Mouse (Mus musculus): ENCODE measurements around the gene Srsf1. TPM values are rescaled to one million over a fixed set of nuclear protein-coding genes. Genes with fewer than 3 reads are reported as not detected.
"Not testable (repeated sequence)": the region's sequence is repeated elsewhere in the genome, so short reads cannot be mapped to it uniquely, and the experiment has no call there.

Srsf1 gene
- polyA plus RNA-seq, 1 experiment from 2014 or later, result 113 TPM

GRCm38 (mm10) chr11:88044314-88044713 is 2.9 kb upstream of the Srsf1 start:
- H3K27ac ChIP-seq (replicated peaks), result no peak overlapping the region
- no peaks in the 10 kb centered on the region for H3K27me3 ChIP-seq
- H3K4me2 ChIP-seq, result no peak overlapping the region
- peaks cover 4% of the 10 kb centered on the region for H3K36me3 ChIP-seq (replicated peaks)
- H3K4me1 ChIP-seq (replicated peaks), result peaks cover 20% of the 10 kb centered on the region
- H3K9me3 ChIP-seq (replicated peaks), result no peaks in the 10 kb centered on the region
- ATAC-seq (ENCODE audit: insufficient read depth), result no peak
- H3K4me3 ChIP-seq (replicated peaks), result no peak overlapping the region
- no peak overlapping the region for H3K9ac ChIP-seq

GRCm38 (mm10) chr11:88045159-88045558 is 2.0 kb upstream of the Srsf1 start:
- Histone ChIP-seq H3K4me2 (peak overlapping the region; percentile 75), H3K36me3 (replicated peaks) (peaks cover 12% of the 10 kb centered on the region), H3K27ac (replicated peaks) (peak overlapping the region; percentile 100), H3K4me1 (replicated peaks) (peaks cover 27% of the 10 kb centered on the region)
- H3K27me3 ChIP-seq; H3K9ac ChIP-seq; H3K4me3 ChIP-seq (replicated peaks); ATAC-seq (ENCODE audit: insufficient read depth); H3K9me3 ChIP-seq (replicated peaks): not testable (repeated sequence)
- 87% methylated on average over 3 of the region's 3 CpGs for WGBS (ENCODE audit: insufficient replicate concordance)

- H3K9ac ChIP-seq, result peak overlapping the region; percentile 70
- 48% methylated on average over 4 of the region's 4 CpGs for WGBS (ENCODE audit: insufficient replicate concordance)
- H3K4me2 ChIP-seq, result peak overlapping the region; percentile 75
- peak; percentile 38 for ATAC-seq (ENCODE audit: insufficient read depth)
- peak overlapping the region; percentile 100 for H3K27ac ChIP-seq (replicated peaks)
- peaks cover 31% of the 10 kb centered on the region for H3K4me1 ChIP-seq (replicated peaks)
- H3K4me3 ChIP-seq (replicated peaks), result peak overlapping the region; percentile 100
- peaks cover 20% of the 10 kb centered on the region for H3K36me3 ChIP-seq (replicated peaks)
- H3K9me3 ChIP-seq (replicated peaks), result no peaks in the 10 kb centered on the region
- no peaks in the 10 kb centered on the region for H3K27me3 ChIP-seq
Measured at GRCm38 (mm10) chr11:88045878-88046277, 1.3 kb upstream of the Srsf1 start.

- H3K27ac ChIP-seq (replicated peaks), result peak overlapping the region; percentile 100
- WGBS (ENCODE audit: insufficient replicate concordance), result 31% methylated on average over 17 of the region's 17 CpGs
- H3K9ac ChIP-seq, result peak overlapping the region; percentile 70
- no peaks in the 10 kb centered on the region for H3K27me3 ChIP-seq
- H3K4me3 ChIP-seq (replicated peaks), result peak overlapping the region; percentile 100
- peaks cover 23% of the 10 kb centered on the region for H3K36me3 ChIP-seq (replicated peaks)
- no peak for ATAC-seq (ENCODE audit: insufficient read depth)
- peaks cover 34% of the 10 kb centered on the region for H3K4me1 ChIP-seq (replicated peaks)
- no peaks in the 10 kb centered on the region for H3K9me3 ChIP-seq (replicated peaks)
- peak overlapping the region; percentile 75 for H3K4me2 ChIP-seq
Measured at GRCm38 (mm10) chr11:88046323-88046937, 743 bp upstream of the Srsf1 start.

- Histone ChIP-seq H3K9me3 (replicated peaks) (no peaks in the 10 kb centered on the region), H3K4me3 (replicated peaks) (peak overlapping the region; percentile 100), H3K27ac (replicated peaks) (peak overlapping the region; percentile 100), H3K4me1 (replicated peaks) (peaks cover 39% of the 10 kb centered on the region), H3K27me3 (no peaks in the 10 kb centered on the region), H3K36me3 (replicated peaks) (peaks cover 35% of the 10 kb centered on the region), H3K9ac (peak overlapping the region; percentile 100), H3K4me2 (peak overlapping the region; percentile 75)
- ATAC-seq (ENCODE audit: insufficient read depth), result peak; percentile 39
- under 1% methylated on average over 69 of the region's 76 CpGs for WGBS (ENCODE audit: insufficient replicate concordance)
Measured at GRCm38 (mm10) chr11:88047871-88048531, 828 bp downstream of the Srsf1 start.

- Histone ChIP-seq H3K27me3 (no peaks in the 10 kb centered on the region), H3K4me2 (peak overlapping the region; percentile 75), H3K9ac (peak overlapping the region; percentile 100), H3K36me3 (replicated peaks) (peaks cover 42% of the 10 kb centered on the region), H3K27ac (replicated peaks) (peak overlapping the region; percentile 100), H3K4me3 (replicated peaks) (peak overlapping the region; percentile 100), H3K4me1 (replicated peaks) (peaks cover 39% of the 10 kb centered on the region), H3K9me3 (replicated peaks) (no peaks in the 10 kb centered on the region)
- no peak for ATAC-seq (ENCODE audit: insufficient read depth)
- 13% methylated on average over 26 of the region's 26 CpGs for WGBS (ENCODE audit: insufficient replicate concordance)
Measured at GRCm38 (mm10) chr11:88048961-88049670, 1.9 kb downstream of the Srsf1 start.

GRCm38 (mm10) chr11:88049732-88050131 is 2.6 kb downstream of the Srsf1 start:
- H3K4me1 ChIP-seq (replicated peaks), result peaks cover 43% of the 10 kb centered on the region
- H3K36me3 ChIP-seq (replicated peaks), result peaks cover 47% of the 10 kb centered on the region
- peak overlapping the region; percentile 100 for H3K4me3 ChIP-seq (replicated peaks)
- no peaks in the 10 kb centered on the region for H3K9me3 ChIP-seq (replicated peaks)
- peak overlapping the region; percentile 100; the same call in 1 of the 2 replicates for H3K9ac ChIP-seq
- H3K27me3 ChIP-seq, result no peaks in the 10 kb centered on the region
- H3K4me2 ChIP-seq, result peak overlapping the region; percentile 75
- peak overlapping the region; percentile 4; the same call in 1 of the 2 replicates for H3K27ac ChIP-seq (replicated peaks)
- ATAC-seq (ENCODE audit: insufficient read depth), result no peak

- Histone ChIP-seq H3K4me1 (replicated peaks) (peaks cover 26% of the 10 kb centered on the region), H3K27ac (replicated peaks) (no peak overlapping the region), H3K36me3 (replicated peaks) (peaks cover 60% of the 10 kb centered on the region), H3K4me2 (no peak overlapping the region), H3K4me3 (replicated peaks) (no peak overlapping the region), H3K9me3 (replicated peaks) (no peaks in the 10 kb centered on the region), H3K27me3 (no peaks in the 10 kb centered on the region), H3K9ac (no peak overlapping the region)
- 83% methylated on average over 4 of the region's 4 CpGs for whole genome bisulfite sequencing (ENCODE audit: insufficient replicate concordance)
- ATAC-seq (ENCODE audit: insufficient read depth), result no peak
Measured at GRCm38 (mm10) chr11:88052638-88053037, 5.5 kb downstream of the Srsf1 start.

- no peak for ATAC-seq (ENCODE audit: insufficient read depth)
- peaks cover 60% of the 10 kb centered on the region for H3K36me3 ChIP-seq (replicated peaks)
- WGBS (ENCODE audit: insufficient replicate concordance), result 71% methylated on average over 3 of the region's 3 CpGs
Measured at GRCm38 (mm10) chr11:88053821-88054220, 6.6 kb downstream of the Srsf1 start.

GRCm38 (mm10) chr11:88054589-88054988 is 7.4 kb downstream of the Srsf1 start:
- no peak for ATAC-seq (ENCODE audit: insufficient read depth)
- Histone ChIP-seq H3K9ac (no peak overlapping the region), H3K4me3 (replicated peaks) (no peak overlapping the region), H3K36me3 (replicated peaks) (peaks cover 53% of the 10 kb centered on the region), H3K27ac (replicated peaks) (no peak overlapping the region), H3K4me1 (replicated peaks) (peaks cover 24% of the 10 kb centered on the region), H3K27me3 (no peaks in the 10 kb centered on the region), H3K4me2 (no peak overlapping the region), H3K9me3 (replicated peaks) (no peaks in the 10 kb centered on the region)
- WGBS (ENCODE audit: insufficient replicate concordance), result 77% methylated on average over 1 of the region's 1 CpGs

More at GRCm38 (mm10) chr11:88053821-88054220, 6.6 kb downstream of the Srsf1 start:
- Histone ChIP-seq H3K27me3 (no peaks in the 10 kb centered on the region), H3K9ac (no peak overlapping the region), H3K9me3 (replicated peaks) (no peaks in the 10 kb centered on the region), H3K27ac (replicated peaks) (no peak overlapping the region), H3K4me2 (no peak overlapping the region), H3K4me3 (replicated peaks) (no peak overlapping the region), H3K4me1 (replicated peaks) (peaks cover 26% of the 10 kb centered on the region)

GRCm38 (mm10) chr11:88055777-88056176 is 8.6 kb downstream of the Srsf1 start:
- H3K9me3 ChIP-seq (replicated peaks), result no peaks in the 10 kb centered on the region
- WGBS (ENCODE audit: insufficient replicate concordance), result 82% methylated on average over 2 of the region's 2 CpGs
- H3K4me3 ChIP-seq (replicated peaks), result no peak overlapping the region
- H3K36me3 ChIP-seq (replicated peaks), result peaks cover 42% of the 10 kb centered on the region
- H3K27ac ChIP-seq (replicated peaks), result no peak overlapping the region
- H3K27me3 ChIP-seq, result no peaks in the 10 kb centered on the region
- no peak for ATAC-seq (ENCODE audit: insufficient read depth)
- peaks cover 16% of the 10 kb centered on the region for H3K4me1 ChIP-seq (replicated peaks)
- no peak overlapping the region for H3K4me2 ChIP-seq
- H3K9ac ChIP-seq, result no peak overlapping the region
